Mouse (Mus musculus): ENCODE measurements around the gene Tanc2. TPM values are rescaled to one million over a fixed set of nuclear protein-coding genes. Genes with fewer than 3 reads are reported as not detected.

Tanc2 gene
- polyA plus RNA-seq, 1 experiment from 2014 or later, result 2.9 TPM

GRCm38 (mm10) chr11:105967741-105968574, 378.2 kb downstream of the Tanc2 start, which contains the start of gene Ace:
Ace (plus strand) TSS chr11:105967945.
- under 1% methylated on average over 57 of the region's 76 CpGs for WGBS
- H3K27me3 ChIP-seq (ENCODE audit: control insufficient read depth, insufficient read depth, low read length), result peaks cover 5% of the 10 kb centered on the region; the same call in 1 of the 2 replicates
- H3K36me3 ChIP-seq (ENCODE audit: control insufficient read depth, insufficient read depth, low read length), result no peaks in the 10 kb centered on the region
- H3K27ac ChIP-seq (replicated peaks), result no peak within 1 kb of the TSS
- H3K4me3 ChIP-seq (ENCODE audit: low read depth, low read length), result peak within 1 kb of the TSS; percentile 55
- TF ChIP-seq CTCF (IDR thresholded peaks at IDR 0.05; ENCODE audit: low read depth) (no peak), EP300 (optimal IDR thresholded peaks at IDR 0.05) (no peak)
- H3K4me2 ChIP-seq (replicated peaks; ENCODE audit: low read depth), result peak within 1 kb of the TSS; percentile 96
- peak; percentile 58 for DNase-seq (ENCODE audit: low spot score)
- ATAC-seq (ENCODE audit: low FRiP score, low TSS enrichment), result no peak; the same call in 1 of the 2 replicates
- H3K4me1 ChIP-seq (replicated peaks; ENCODE audit: control insufficient read depth, insufficient read depth), result no peaks in the 10 kb centered on the region
- peak within 1 kb of the TSS; percentile 54 for H3K9ac ChIP-seq (ENCODE audit: low read length)
- no peaks in the 10 kb centered on the region for H3K9me3 ChIP-seq (ENCODE audit: control insufficient read depth, low read length)

DNA sequence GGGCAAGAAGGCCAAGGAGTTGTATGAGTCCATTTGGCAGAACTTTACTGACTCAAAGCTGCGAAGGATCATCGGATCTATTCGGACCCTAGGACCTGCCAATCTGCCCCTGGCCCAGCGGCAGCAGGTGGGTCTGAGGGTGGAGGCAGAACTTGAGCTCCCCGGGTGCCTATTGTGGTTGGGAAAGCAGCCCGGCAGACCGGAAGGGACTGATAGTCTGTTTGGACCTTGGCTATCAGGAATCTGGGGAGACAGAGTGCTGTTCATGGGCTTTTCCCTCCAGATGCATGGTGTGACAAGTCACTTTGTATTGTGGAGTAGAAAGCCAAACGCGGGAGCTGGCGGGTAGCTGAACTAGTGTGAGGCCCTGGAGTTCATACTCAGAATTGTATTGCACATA, 379.2 kb downstream of the Tanc2 start:
- ATAC-seq (ENCODE audit: low FRiP score, low TSS enrichment) (no peak), DNase-seq (ENCODE audit: low spot score) (no peak)
- 54% methylated on average over 10 of the region's 10 CpGs for WGBS
- H3K4me3 ChIP-seq (ENCODE audit: low read depth, low read length), result no peak overlapping the region
- TF ChIP-seq EP300 (optimal IDR thresholded peaks at IDR 0.05), result no peak
- TF ChIP-seq CTCF (IDR thresholded peaks at IDR 0.05; ENCODE audit: low read depth), result no peak
- peaks cover 5% of the 10 kb centered on the region; the same call in 1 of the 2 replicates for H3K27me3 ChIP-seq (ENCODE audit: control insufficient read depth, insufficient read depth, low read length)
- H3K9ac ChIP-seq (ENCODE audit: low read length), result no peak overlapping the region
- no peak overlapping the region for H3K27ac ChIP-seq (replicated peaks)
- no peaks in the 10 kb centered on the region for H3K9me3 ChIP-seq (ENCODE audit: control insufficient read depth, low read length)
- H3K4me1 ChIP-seq (replicated peaks; ENCODE audit: control insufficient read depth, insufficient read depth), result no peaks in the 10 kb centered on the region
- H3K4me2 ChIP-seq (replicated peaks; ENCODE audit: low read depth), result no peak overlapping the region
- H3K36me3 ChIP-seq (ENCODE audit: control insufficient read depth, insufficient read depth, low read length), result no peaks in the 10 kb centered on the region

- Histone ChIP-seq H3K36me3 (ENCODE audit: control insufficient read depth, insufficient read depth, low read length) (no peaks in the 10 kb centered on the region), H3K9ac (ENCODE audit: low read length) (no peak overlapping the region), H3K4me3 (ENCODE audit: low read depth, low read length) (no peak overlapping the region), H3K27ac (replicated peaks) (no peak overlapping the region), H3K27me3 (ENCODE audit: control insufficient read depth, insufficient read depth, low read length) (peaks cover 5% of the 10 kb centered on the region; the same call in 1 of the 2 replicates), H3K4me2 (replicated peaks; ENCODE audit: low read depth) (no peak overlapping the region), H3K9me3 (ENCODE audit: control insufficient read depth, low read length) (no peaks in the 10 kb centered on the region), H3K4me1 (replicated peaks; ENCODE audit: control insufficient read depth, insufficient read depth) (no peaks in the 10 kb centered on the region)
- DNase-seq (ENCODE audit: low spot score) (peak; percentile 76), ATAC-seq (ENCODE audit: low FRiP score, low TSS enrichment) (peak; percentile 66)
- TF ChIP-seq CTCF (IDR thresholded peaks at IDR 0.05; ENCODE audit: low read depth) (peak; percentile 82), EP300 (optimal IDR thresholded peaks at IDR 0.05) (no peak)
- WGBS, result 52% methylated on average over 1 of the region's 1 CpGs
These were observed 379.7 kb downstream of the Tanc2 start for GRCm38 (mm10) chr11:105969516-105969915.

- Histone ChIP-seq H3K27me3 (ENCODE audit: control insufficient read depth, insufficient read depth, low read length) (no peaks in the 10 kb centered on the region), H3K4me3 (ENCODE audit: low read depth, low read length) (no peak overlapping the region), H3K4me2 (replicated peaks; ENCODE audit: low read depth) (no peak overlapping the region), H3K9ac (ENCODE audit: low read length) (no peak overlapping the region), H3K4me1 (replicated peaks; ENCODE audit: control insufficient read depth, insufficient read depth) (no peaks in the 10 kb centered on the region), H3K27ac (replicated peaks) (no peak overlapping the region), H3K36me3 (ENCODE audit: control insufficient read depth, insufficient read depth, low read length) (no peaks in the 10 kb centered on the region), H3K9me3 (ENCODE audit: control insufficient read depth, low read length) (no peaks in the 10 kb centered on the region)
- DNase-seq (ENCODE audit: low spot score), result no peak
- TF ChIP-seq CTCF (IDR thresholded peaks at IDR 0.05; ENCODE audit: low read depth), result no peak
- no peak for ATAC-seq (ENCODE audit: low FRiP score, low TSS enrichment)
- 89% methylated on average over 6 of the region's 6 CpGs for WGBS
These were observed 384.8 kb downstream of the Tanc2 start for GRCm38 (mm10) chr11:105974593-105974992.

DNA sequence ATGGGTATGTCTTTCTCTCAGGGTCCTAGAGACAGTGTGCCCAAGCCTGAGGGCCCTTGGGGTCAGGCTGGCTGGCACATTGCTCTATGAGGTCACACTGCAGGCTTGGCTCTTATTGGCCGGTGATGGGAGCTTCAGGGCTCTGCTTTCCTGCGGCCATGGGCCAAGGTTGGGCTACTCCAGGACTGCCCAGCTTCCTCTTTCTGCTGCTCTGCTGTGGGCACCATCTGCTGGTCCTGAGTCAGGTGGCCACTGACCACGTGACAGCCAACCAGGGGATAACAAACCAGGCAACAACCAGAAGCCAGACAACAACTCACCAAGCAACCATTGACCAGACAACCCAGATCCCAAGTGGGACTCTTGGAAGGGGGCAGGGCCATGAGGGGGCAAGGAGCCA, 385.3 kb downstream of the Tanc2 start:
- TF ChIP-seq CTCF (IDR thresholded peaks at IDR 0.05; ENCODE audit: low read depth) (no peak), EP300 (optimal IDR thresholded peaks at IDR 0.05) (no peak)
- DNase-seq (ENCODE audit: low spot score) (no peak), ATAC-seq (ENCODE audit: low FRiP score, low TSS enrichment) (no peak)
- WGBS, result 74% methylated on average over 3 of the region's 3 CpGs
- H3K27me3 ChIP-seq (ENCODE audit: control insufficient read depth, insufficient read depth, low read length), result no peaks in the 10 kb centered on the region
- no peaks in the 10 kb centered on the region for H3K4me1 ChIP-seq (replicated peaks; ENCODE audit: control insufficient read depth, insufficient read depth)
- no peak overlapping the region for H3K4me2 ChIP-seq (replicated peaks; ENCODE audit: low read depth)
- no peaks in the 10 kb centered on the region for H3K9me3 ChIP-seq (ENCODE audit: control insufficient read depth, low read length)
- no peak overlapping the region for H3K4me3 ChIP-seq (ENCODE audit: low read depth, low read length)
- H3K9ac ChIP-seq (ENCODE audit: low read length), result no peak overlapping the region
- H3K36me3 ChIP-seq (ENCODE audit: control insufficient read depth, insufficient read depth, low read length), result no peaks in the 10 kb centered on the region
- H3K27ac ChIP-seq (replicated peaks), result no peak overlapping the region

- Histone ChIP-seq H3K9ac (ENCODE audit: low read length) (no peak overlapping the region), H3K9me3 (ENCODE audit: control insufficient read depth, low read length) (no peaks in the 10 kb centered on the region), H3K27ac (replicated peaks) (no peak overlapping the region), H3K4me3 (ENCODE audit: low read depth, low read length) (no peak overlapping the region), H3K27me3 (ENCODE audit: control insufficient read depth, insufficient read depth, low read length) (no peaks in the 10 kb centered on the region), H3K36me3 (ENCODE audit: control insufficient read depth, insufficient read depth, low read length) (no peaks in the 10 kb centered on the region), H3K4me2 (replicated peaks; ENCODE audit: low read depth) (no peak overlapping the region), H3K4me1 (replicated peaks; ENCODE audit: control insufficient read depth, insufficient read depth) (no peaks in the 10 kb centered on the region)
- DNase-seq (ENCODE audit: low spot score) (no peak), ATAC-seq (ENCODE audit: low FRiP score, low TSS enrichment) (no peak)
- no peak for TF ChIP-seq CTCF (IDR thresholded peaks at IDR 0.05; ENCODE audit: low read depth)
- no peak for TF ChIP-seq EP300 (optimal IDR thresholded peaks at IDR 0.05)
- 88% methylated on average over 5 of the region's 5 CpGs for WGBS
These were observed 385.9 kb downstream of the Tanc2 start for GRCm38 (mm10) chr11:105975636-105976035.

Data from stomach, postnatal 0 days (tissue).